Mouse (Mus musculus): ENCODE data around the gene Impg2. TPM values are rescaled to one million over a fixed set of nuclear protein-coding genes. Genes with fewer than 3 reads are reported as not detected.

Impg2 gene
- polyA plus RNA-seq, 1 experiment from 2014 or later = 0.12 TPM

- H3K27ac ChIP-seq (ENCODE audit: low read depth, low read length) = no peak overlapping the region
- no peak for ATAC-seq (replicated peaks; ENCODE audit: low FRiP score)
- no peak overlapping the region for H3K4me3 ChIP-seq (ENCODE audit: low read depth, low read length)
- no peaks in the 10 kb centered on the region; the same call in 1 of the 2 replicates for H3K36me3 ChIP-seq (ENCODE audit: control insufficient read depth, insufficient read depth, low read length)
- DNase-seq (ENCODE audit: low spot score) = no peak
- H3K9ac ChIP-seq (ENCODE audit: low read depth, low read length) = no peak overlapping the region
- no peaks in the 10 kb centered on the region for H3K9me3 ChIP-seq (ENCODE audit: control insufficient read depth, low read length)
- H3K4me1 ChIP-seq (replicated peaks; ENCODE audit: control insufficient read depth, insufficient read depth, low read length) = no peaks in the 10 kb centered on the region
- 39% methylated on average over 10 of the region's 10 CpGs for WGBS
- no peak overlapping the region for H3K4me2 ChIP-seq
- H3K27me3 ChIP-seq (replicated peaks; ENCODE audit: control insufficient read depth, insufficient read depth, low read length) = no peaks in the 10 kb centered on the region
Measured at GRCm38 (mm10) chr16:56231300-56231699, 27.2 kb downstream of the Impg2 start.

DNA sequence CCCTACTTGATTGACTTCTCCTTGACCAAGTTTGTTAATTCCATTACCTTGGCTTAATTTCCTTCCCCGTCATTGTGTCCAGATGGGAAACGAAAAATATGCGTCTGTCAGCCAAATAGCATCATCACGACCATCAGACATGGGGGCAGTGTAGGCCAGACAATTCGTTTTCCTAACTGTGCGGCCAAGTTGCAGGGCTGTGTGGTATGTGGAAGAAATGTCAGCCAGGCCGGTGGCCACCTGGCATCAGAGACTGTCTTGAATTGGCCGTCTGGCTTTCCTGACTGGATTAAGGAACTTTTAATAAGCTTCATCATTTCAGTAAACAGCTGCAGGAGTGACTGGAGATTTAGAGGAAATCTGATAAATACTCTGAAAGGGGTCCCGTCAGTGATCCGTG is 28.6 kb downstream of the Impg2 start:
- ATAC-seq (replicated peaks; ENCODE audit: low FRiP score) (no peak), DNase-seq (ENCODE audit: low spot score) (no peak)
- no peak overlapping the region for H3K4me2 ChIP-seq
- 78% methylated on average over 10 of the region's 10 CpGs for WGBS
- H3K9ac ChIP-seq (ENCODE audit: low read depth, low read length) = no peak overlapping the region
- no peaks in the 10 kb centered on the region for H3K9me3 ChIP-seq (ENCODE audit: control insufficient read depth, low read length)
- no peaks in the 10 kb centered on the region for H3K4me1 ChIP-seq (replicated peaks; ENCODE audit: control insufficient read depth, insufficient read depth, low read length)
- no peaks in the 10 kb centered on the region for H3K27me3 ChIP-seq (replicated peaks; ENCODE audit: control insufficient read depth, insufficient read depth, low read length)
- H3K4me3 ChIP-seq (ENCODE audit: low read depth, low read length) = no peak overlapping the region
- no peaks in the 10 kb centered on the region; the same call in 1 of the 2 replicates for H3K36me3 ChIP-seq (ENCODE audit: control insufficient read depth, insufficient read depth, low read length)
- no peak overlapping the region for H3K27ac ChIP-seq (ENCODE audit: low read depth, low read length)

GRCm38 (mm10) chr16:56246031-56246430 is 41.9 kb downstream of the Impg2 start:
- Histone ChIP-seq H3K4me3 (ENCODE audit: low read depth, low read length) (no peak overlapping the region), H3K4me1 (replicated peaks; ENCODE audit: control insufficient read depth, insufficient read depth, low read length) (no peaks in the 10 kb centered on the region), H3K27me3 (replicated peaks; ENCODE audit: control insufficient read depth, insufficient read depth, low read length) (no peaks in the 10 kb centered on the region), H3K4me2 (no peak overlapping the region), H3K9me3 (ENCODE audit: control insufficient read depth, low read length) (no peaks in the 10 kb centered on the region), H3K27ac (ENCODE audit: low read depth, low read length) (no peak overlapping the region), H3K36me3 (ENCODE audit: control insufficient read depth, insufficient read depth, low read length) (no peaks in the 10 kb centered on the region), H3K9ac (ENCODE audit: low read depth, low read length) (no peak overlapping the region)
- ATAC-seq (replicated peaks; ENCODE audit: low FRiP score) (no peak), DNase-seq (ENCODE audit: low spot score) (no peak)
- WGBS = 92% methylated on average over 3 of the region's 3 CpGs

GRCm38 (mm10) chr16:56273917-56274316 is 69.8 kb downstream of the Impg2 start:
- Histone ChIP-seq H3K27ac (ENCODE audit: low read depth, low read length) (no peak overlapping the region), H3K4me1 (replicated peaks; ENCODE audit: control insufficient read depth, insufficient read depth, low read length) (no peaks in the 10 kb centered on the region), H3K27me3 (replicated peaks; ENCODE audit: control insufficient read depth, insufficient read depth, low read length) (no peaks in the 10 kb centered on the region), H3K9ac (ENCODE audit: low read depth, low read length) (no peak overlapping the region), H3K36me3 (ENCODE audit: control insufficient read depth, insufficient read depth, low read length) (no peaks in the 10 kb centered on the region), H3K4me2 (no peak overlapping the region), H3K4me3 (ENCODE audit: low read depth, low read length) (no peak overlapping the region), H3K9me3 (ENCODE audit: control insufficient read depth, low read length) (no peaks in the 10 kb centered on the region)
- no peak for DNase-seq (ENCODE audit: low spot score)
- ATAC-seq (replicated peaks; ENCODE audit: low FRiP score) = no peak
- WGBS = 79% methylated on average over 1 of the region's 1 CpGs

GRCm38 (mm10) chr16:56279060-56279459 is 74.9 kb downstream of the Impg2 start:
- Histone ChIP-seq H3K27ac (ENCODE audit: low read depth, low read length) (no peak overlapping the region), H3K27me3 (replicated peaks; ENCODE audit: control insufficient read depth, insufficient read depth, low read length) (no peaks in the 10 kb centered on the region), H3K4me1 (replicated peaks; ENCODE audit: control insufficient read depth, insufficient read depth, low read length) (no peaks in the 10 kb centered on the region), H3K9me3 (ENCODE audit: control insufficient read depth, low read length) (no peaks in the 10 kb centered on the region), H3K9ac (ENCODE audit: low read depth, low read length) (no peak overlapping the region), H3K4me3 (ENCODE audit: low read depth, low read length) (no peak overlapping the region), H3K4me2 (no peak overlapping the region), H3K36me3 (ENCODE audit: control insufficient read depth, insufficient read depth, low read length) (no peaks in the 10 kb centered on the region)
- DNase-seq (ENCODE audit: low spot score) (no peak), ATAC-seq (replicated peaks; ENCODE audit: low FRiP score) (no peak)
- 74% methylated on average over 9 of the region's 9 CpGs for WGBS

DNA sequence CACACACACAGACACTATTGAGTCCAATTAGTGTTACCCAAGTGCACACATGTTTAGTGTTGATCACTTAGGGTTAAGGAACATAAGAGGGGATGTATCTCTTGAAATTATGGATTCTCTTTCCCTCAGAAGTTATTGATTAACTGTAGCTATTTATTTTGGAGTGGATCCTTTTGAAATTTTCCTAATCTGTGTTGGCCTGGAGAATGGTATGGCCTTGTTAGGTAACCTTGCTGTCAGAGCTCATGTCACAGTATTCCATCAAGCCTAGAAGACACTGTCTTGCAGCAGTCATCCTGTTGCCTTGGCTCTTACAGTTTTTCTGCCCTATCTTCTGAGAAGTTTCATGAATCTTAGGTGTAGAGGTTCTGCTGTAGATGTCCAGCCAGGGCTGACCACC is 75.6 kb downstream of the Impg2 start:
- no peak overlapping the region for H3K9ac ChIP-seq (ENCODE audit: low read depth, low read length)
- no peaks in the 10 kb centered on the region for H3K27me3 ChIP-seq (replicated peaks; ENCODE audit: control insufficient read depth, insufficient read depth, low read length)
- H3K4me3 ChIP-seq (ENCODE audit: low read depth, low read length) = no peak overlapping the region
- no peak overlapping the region for H3K4me2 ChIP-seq
- no peaks in the 10 kb centered on the region for H3K9me3 ChIP-seq (ENCODE audit: control insufficient read depth, low read length)
- no peak overlapping the region for H3K27ac ChIP-seq (ENCODE audit: low read depth, low read length)
- no peaks in the 10 kb centered on the region for H3K36me3 ChIP-seq (ENCODE audit: control insufficient read depth, insufficient read depth, low read length)
- H3K4me1 ChIP-seq (replicated peaks; ENCODE audit: control insufficient read depth, insufficient read depth, low read length) = no peaks in the 10 kb centered on the region
- DNase-seq (ENCODE audit: low spot score) (no peak), ATAC-seq (replicated peaks; ENCODE audit: low FRiP score) (no peak)

GRCm38 (mm10) chr16:56281336-56281735 is 77.2 kb downstream of the Impg2 start:
- H3K27ac ChIP-seq (ENCODE audit: low read depth, low read length) = no peak overlapping the region
- WGBS = 70% methylated on average over 4 of the region's 4 CpGs
- DNase-seq (ENCODE audit: low spot score) (no peak), ATAC-seq (replicated peaks; ENCODE audit: low FRiP score) (no peak)
- no peak overlapping the region for H3K4me2 ChIP-seq
- no peak overlapping the region for H3K4me3 ChIP-seq (ENCODE audit: low read depth, low read length)
- no peaks in the 10 kb centered on the region for H3K4me1 ChIP-seq (replicated peaks; ENCODE audit: control insufficient read depth, insufficient read depth, low read length)
- no peaks in the 10 kb centered on the region for H3K9me3 ChIP-seq (ENCODE audit: control insufficient read depth, low read length)
- H3K9ac ChIP-seq (ENCODE audit: low read depth, low read length) = no peak overlapping the region
- no peaks in the 10 kb centered on the region for H3K27me3 ChIP-seq (replicated peaks; ENCODE audit: control insufficient read depth, insufficient read depth, low read length)
- H3K36me3 ChIP-seq (ENCODE audit: control insufficient read depth, insufficient read depth, low read length) = no peaks in the 10 kb centered on the region

DNA sequence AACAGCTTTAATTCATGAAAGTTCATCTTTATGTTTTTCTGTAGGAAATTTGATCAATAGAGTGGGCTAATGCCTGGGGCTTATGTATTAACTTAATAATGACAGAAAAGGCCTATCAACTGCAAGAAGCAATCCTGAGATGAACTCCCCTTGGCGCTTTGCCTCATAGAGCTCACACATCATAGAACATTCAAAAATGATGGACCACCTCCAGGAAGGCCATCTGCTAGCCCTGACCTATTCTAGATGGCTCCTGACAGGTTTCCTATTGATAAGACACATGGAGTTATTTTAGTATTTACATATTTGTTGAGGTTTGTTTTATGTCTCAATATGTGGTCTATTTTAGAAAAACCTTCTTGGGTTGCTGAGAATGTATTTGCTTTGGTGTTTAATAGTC is 79.2 kb downstream of the Impg2 start:
- Histone ChIP-seq H3K9ac (ENCODE audit: low read depth, low read length) (no peak overlapping the region), H3K36me3 (ENCODE audit: control insufficient read depth, insufficient read depth, low read length) (no peaks in the 10 kb centered on the region), H3K27me3 (replicated peaks; ENCODE audit: control insufficient read depth, insufficient read depth, low read length) (no peaks in the 10 kb centered on the region), H3K4me2 (no peak overlapping the region), H3K9me3 (ENCODE audit: control insufficient read depth, low read length) (no peaks in the 10 kb centered on the region), H3K4me3 (ENCODE audit: low read depth, low read length) (no peak overlapping the region), H3K4me1 (replicated peaks; ENCODE audit: control insufficient read depth, insufficient read depth, low read length) (no peaks in the 10 kb centered on the region), H3K27ac (ENCODE audit: low read depth, low read length) (no peak overlapping the region)
- WGBS = 78% methylated on average over 1 of the region's 1 CpGs
- ATAC-seq (replicated peaks; ENCODE audit: low FRiP score) (no peak), DNase-seq (ENCODE audit: low spot score) (no peak)

GRCm38 (mm10) chr16:56283873-56284272 is 79.8 kb downstream of the Impg2 start:
- Histone ChIP-seq H3K4me3 (ENCODE audit: low read depth, low read length) (no peak overlapping the region), H3K9me3 (ENCODE audit: control insufficient read depth, low read length) (no peaks in the 10 kb centered on the region), H3K9ac (ENCODE audit: low read depth, low read length) (no peak overlapping the region), H3K27me3 (replicated peaks; ENCODE audit: control insufficient read depth, insufficient read depth, low read length) (no peaks in the 10 kb centered on the region), H3K36me3 (ENCODE audit: control insufficient read depth, insufficient read depth, low read length) (no peaks in the 10 kb centered on the region), H3K27ac (ENCODE audit: low read depth, low read length) (no peak overlapping the region), H3K4me1 (replicated peaks; ENCODE audit: control insufficient read depth, insufficient read depth, low read length) (no peaks in the 10 kb centered on the region), H3K4me2 (no peak overlapping the region)
- DNase-seq (ENCODE audit: low spot score) = no peak
- WGBS = 78% methylated on average over 1 of the region's 1 CpGs
- ATAC-seq (replicated peaks; ENCODE audit: low FRiP score) = no peak
